Mouse (Mus musculus) ES-Bruce4 (cell line): ENCODE measurements around the gene Ralb. TPM values are rescaled to one million over a fixed set of nuclear protein-coding genes. Genes with fewer than 3 reads are reported as not detected.

Experiments used
- H3K27ac ChIP-seq: 2 replicates; pipeline ENCODE4 v1.5.1; 2012; ENCODE audit warnings: low read length, inconsistent platforms; ENCODE audit not compliant: insufficient read depth
- H3K27me3 ChIP-seq: 2 replicates; pipeline ENCODE4 v1.6.1; 2012; ENCODE audit warnings: mild to moderate bottlenecking, low read length, inconsistent platforms; ENCODE audit not compliant: control insufficient read depth, poor library complexity, insufficient read depth, severe bottlenecking
- H3K36me3 ChIP-seq: 2 replicates; pipeline ENCODE4 v1.6.1; 2012; ENCODE audit warnings: inconsistent platforms, mild to moderate bottlenecking, low read length, moderate library complexity; ENCODE audit not compliant: control insufficient read depth, poor library complexity, insufficient read depth, severe bottlenecking
- H3K4me1 ChIP-seq: one replicate; pipeline ENCODE4 v1.8.1; 2011; ENCODE audit warnings: low read length; ENCODE audit not compliant: control insufficient read depth, insufficient read depth
- H3K4me3 ChIP-seq: 2 replicates; pipeline ENCODE4 v1.5.1; 2011; ENCODE audit warnings: low read depth, mild to moderate bottlenecking, low read length
- H3K9ac ChIP-seq: 2 replicates; pipeline ENCODE4 v1.6.1; 2012; ENCODE audit warnings: low read depth, mild to moderate bottlenecking, inconsistent platforms; ENCODE audit not compliant: poor library complexity, severe bottlenecking
- H3K9me3 ChIP-seq: replicated peaks from 2 replicates; pipeline ENCODE4 v1.6.1; 2012; ENCODE audit warnings: mild to moderate bottlenecking, low read length, inconsistent platforms; ENCODE audit not compliant: control insufficient read depth, poor library complexity, insufficient read depth, severe bottlenecking
- CTCF ChIP-seq: IDR thresholded peaks from one replicate; pipeline ENCODE4 v1.8.1; 2011; ENCODE audit warnings: low read depth, low read length
- EP300 ChIP-seq: IDR thresholded peaks from 2 replicates; pipeline ENCODE4 v1.6.1; 2011; ENCODE audit warnings: low read depth, low read length; ENCODE audit not compliant: insufficient read depth
- POLR2A ChIP-seq: IDR thresholded peaks from one replicate; pipeline ENCODE4 v1.8.1; 2011; ENCODE audit warnings: low read length; ENCODE audit not compliant: insufficient read depth
- polyA plus RNA-seq: library from polyadenylated mRNA; stranded (reverse); fragments of >200 nt; gene quantifications from 2 replicates; pipeline ENCODE4 v1.2.4, GENCODE M21; 2011; ENCODE audit warnings: low read depth; ENCODE audit not compliant: missing spikeins, insufficient read depth, insufficient read length

Ralb gene
- polyA plus RNA-seq, 1 experiment: 54.8 TPM

GRCm38 (mm10) chr1:119539252-119539651, 34.7 kb upstream of the Ralb start:
- no peak overlapping the region for H3K9ac ChIP-seq
- H3K27ac ChIP-seq: no peak overlapping the region
- no peak overlapping the region for H3K4me3 ChIP-seq
- TF ChIP-seq EP300: no peak
- no peak for TF ChIP-seq POLR2A
- TF ChIP-seq CTCF: no peak
- no peaks in the 10 kb centered on the region for H3K4me1 ChIP-seq
- no peaks in the 10 kb centered on the region for H3K36me3 ChIP-seq
- no peaks in the 10 kb centered on the region for H3K27me3 ChIP-seq
- no peaks in the 10 kb centered on the region for H3K9me3 ChIP-seq

- Histone ChIP-seq H3K27ac (no peak overlapping the region), H3K36me3 (no peaks in the 10 kb centered on the region), H3K4me3 (no peak overlapping the region), H3K9me3 (no peaks in the 10 kb centered on the region), H3K9ac (no peak overlapping the region), H3K4me1 (no peaks in the 10 kb centered on the region), H3K27me3 (no peaks in the 10 kb centered on the region)
- TF ChIP-seq EP300: peak; percentile 43; the same call in 1 of the 2 replicates
- no peak for TF ChIP-seq CTCF
- no peak for TF ChIP-seq POLR2A
Observed at GRCm38 (mm10) chr1:119537651-119538050, 33.1 kb upstream of the Ralb start.

- Histone ChIP-seq H3K36me3 (no peaks in the 10 kb centered on the region), H3K27me3 (no peaks in the 10 kb centered on the region), H3K4me1 (no peaks in the 10 kb centered on the region), H3K4me3 (no peak overlapping the region), H3K9me3 (no peaks in the 10 kb centered on the region), H3K9ac (no peak overlapping the region), H3K27ac (no peak overlapping the region)
- no peak for TF ChIP-seq CTCF
- TF ChIP-seq POLR2A: no peak
- no peak for TF ChIP-seq EP300
Observed at GRCm38 (mm10) chr1:119536122-119536521, 31.5 kb upstream of the Ralb start.

GRCm38 (mm10) chr1:119534341-119534740, 29.7 kb upstream of the Ralb start:
- H3K4me3 ChIP-seq: no peak overlapping the region
- no peaks in the 10 kb centered on the region for H3K36me3 ChIP-seq
- no peaks in the 10 kb centered on the region for H3K4me1 ChIP-seq
- no peak overlapping the region for H3K9ac ChIP-seq
- no peaks in the 10 kb centered on the region for H3K27me3 ChIP-seq
- H3K9me3 ChIP-seq: no peaks in the 10 kb centered on the region
- TF ChIP-seq EP300 (no peak), POLR2A (no peak), CTCF (no peak)
- H3K27ac ChIP-seq: no peak overlapping the region

- Histone ChIP-seq H3K36me3 (peaks cover 2% of the 10 kb centered on the region), H3K9ac (no peak overlapping the region)
- TF ChIP-seq EP300: no peak
- TF ChIP-seq POLR2A: no peak
- no peak for TF ChIP-seq CTCF
Observed at GRCm38 (mm10) chr1:119533093-119533805, 28.7 kb upstream of the Ralb start.

GRCm38 (mm10) chr1:119532165-119532564, 27.6 kb upstream of the Ralb start:
- peaks cover 9% of the 10 kb centered on the region for H3K36me3 ChIP-seq

More at GRCm38 (mm10) chr1:119533093-119533805, 28.7 kb upstream of the Ralb start:
- Histone ChIP-seq H3K27ac (no peak overlapping the region), H3K4me3 (no peak overlapping the region), H3K4me1 (no peaks in the 10 kb centered on the region), H3K9me3 (0 out of 2 replicates have a peak, but pooled peaks cover 4% of the 10 kb centered on the region), H3K27me3 (no peaks in the 10 kb centered on the region)

More at GRCm38 (mm10) chr1:119532165-119532564, 27.6 kb upstream of the Ralb start:
- 0 out of 2 replicates have a peak, but pooled peaks cover 4% of the 10 kb centered on the region for H3K9me3 ChIP-seq
- H3K9ac ChIP-seq: no peak overlapping the region
- no peak overlapping the region for H3K27ac ChIP-seq
- no peak overlapping the region for H3K4me3 ChIP-seq
- no peak for TF ChIP-seq POLR2A
- TF ChIP-seq CTCF: no peak
- TF ChIP-seq EP300: no peak
- H3K27me3 ChIP-seq: no peaks in the 10 kb centered on the region
- no peaks in the 10 kb centered on the region for H3K4me1 ChIP-seq
